Mouse (Mus musculus) liver, embryonic 14.5 days (tissue): ENCODE results near the gene Pi4kb.

Experiments
- CTCF ChIP-seq: IDR thresholded peaks from 2 replicates; pipeline ENCODE4 v1.5.1; 2016; ENCODE audit warnings: antibody characterized with exemption, low read depth, control low read depth
- EP300 ChIP-seq: IDR thresholded peaks from 2 replicates; pipeline ENCODE4 v1.6.1; 2016; ENCODE audit warnings: antibody characterized with exemption, low read depth

GRCm38 (mm10) chr3:94974026-94974527, 454 bp upstream of the Pi4kb start:
- no peak for TF ChIP-seq CTCF
- TF ChIP-seq EP300: no peak
